Mouse (Mus musculus) fat pad, adult 2 months (tissue): ENCODE results near the gene Ube2z.
A peak's percentile ranks its signal among the peaks of the same experiment; 100 is the strongest.
"Not testable (repeated sequence)": the region's sequence is repeated elsewhere in the genome, so short reads cannot be mapped to it uniquely, and the experiment has no call there.

Experiments used
- DNase-seq: peaks from one replicate; pipeline ENCODE4 v3.0.0-alpha.2; 2011; ENCODE audit warnings: low read depth, low spot score; ENCODE audit errors: extremely low read depth

Ube2z gene

GRCm38 (mm10) chr11:96065215-96065911 is at the start of gene Ube2z:
Gene Ube2z (minus strand): TSS chr11:96065388.
- DNase-seq = no peak

GRCm38 (mm10) chr11:96114077-96114476 is 48.9 kb upstream of the Ube2z start:
- no peak for DNase-seq

- DNase-seq = no peak
Measured at GRCm38 (mm10) chr11:96111751-96112150, 46.6 kb upstream of the Ube2z start, which contains the start of gene Calcoco2. Gene Calcoco2 (minus strand): TSS chr11:96111964.

- DNase-seq = not testable (repeated sequence)
Measured at GRCm38 (mm10) chr11:96110950-96111349, 45.8 kb upstream of the Ube2z start.

- DNase-seq = no peak
Measured at GRCm38 (mm10) chr11:96108376-96108775, 43.2 kb upstream of the Ube2z start.

GRCm38 (mm10) chr11:96093361-96093760 is 28.2 kb upstream of the Ube2z start:
- no peak for DNase-seq

DNA sequence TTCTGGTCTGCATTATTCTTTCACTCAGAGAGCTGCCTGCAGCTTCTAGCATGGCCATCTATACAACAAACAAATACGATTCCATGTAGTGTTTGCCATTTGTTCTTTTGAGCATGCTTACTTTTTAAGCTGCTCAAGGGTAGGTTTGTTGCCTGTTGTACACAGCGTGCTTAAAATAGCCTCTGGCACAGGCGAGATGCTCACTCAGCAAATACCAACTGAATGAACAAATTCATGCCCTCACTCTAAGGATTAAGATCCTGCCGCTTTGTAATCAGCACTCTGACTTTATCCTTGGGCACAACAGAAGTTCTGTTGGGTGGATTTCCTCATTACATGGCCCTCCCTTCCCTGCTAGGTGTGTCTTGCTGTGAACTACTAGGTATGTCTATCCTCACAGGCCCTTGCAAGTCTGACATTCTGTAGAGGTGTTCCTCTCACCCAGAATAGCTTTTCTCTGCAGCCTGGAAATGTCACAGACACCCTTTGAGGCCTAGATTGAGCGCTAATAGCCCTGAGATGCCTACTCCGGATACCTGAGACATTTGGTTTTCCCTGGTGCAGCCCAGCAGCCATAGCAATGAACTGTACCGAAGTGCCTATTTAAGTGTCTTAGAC is 27.6 kb upstream of the Ube2z start:
- no peak for DNase-seq

DNA sequence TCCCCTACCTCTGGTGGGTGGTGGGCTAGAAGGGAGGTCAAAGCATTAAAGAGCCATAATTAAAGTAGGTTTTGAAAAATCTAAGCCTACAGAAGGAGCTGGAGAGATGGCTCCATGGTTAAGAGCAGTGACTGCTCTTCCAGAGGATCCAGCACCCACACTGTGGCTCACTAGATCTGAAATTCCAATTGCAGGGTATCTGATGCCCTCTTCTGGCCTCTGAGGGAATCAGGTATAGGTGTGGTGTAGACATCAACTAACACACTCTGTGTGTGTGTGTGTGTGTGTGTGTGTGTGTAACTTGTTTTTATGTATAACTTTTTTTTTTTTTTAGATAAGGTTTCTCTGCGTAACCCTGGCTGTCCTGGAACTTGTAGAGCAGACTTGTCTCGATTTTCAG is 25.9 kb upstream of the Ube2z start:
- DNase-seq = no peak

DNA sequence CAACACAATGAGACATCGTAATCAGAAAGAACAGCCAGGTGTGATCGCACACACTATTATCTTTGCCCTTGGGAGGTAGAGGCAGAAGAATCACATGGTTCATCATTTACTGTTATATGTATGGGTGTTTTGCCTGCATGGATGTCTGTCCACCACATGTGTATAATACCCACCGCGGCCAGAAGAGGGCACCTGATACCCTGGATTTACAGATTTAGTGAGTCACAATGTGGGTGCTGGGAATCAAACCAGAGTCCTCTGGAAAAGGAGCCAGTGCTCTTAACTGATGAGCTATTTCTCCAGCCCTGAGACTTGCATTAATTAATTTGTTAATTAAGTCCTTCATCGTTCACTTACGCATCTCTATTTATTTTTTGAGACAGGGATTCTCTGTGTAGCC is 22.8 kb upstream of the Ube2z start:
- DNase-seq = no peak

DNA sequence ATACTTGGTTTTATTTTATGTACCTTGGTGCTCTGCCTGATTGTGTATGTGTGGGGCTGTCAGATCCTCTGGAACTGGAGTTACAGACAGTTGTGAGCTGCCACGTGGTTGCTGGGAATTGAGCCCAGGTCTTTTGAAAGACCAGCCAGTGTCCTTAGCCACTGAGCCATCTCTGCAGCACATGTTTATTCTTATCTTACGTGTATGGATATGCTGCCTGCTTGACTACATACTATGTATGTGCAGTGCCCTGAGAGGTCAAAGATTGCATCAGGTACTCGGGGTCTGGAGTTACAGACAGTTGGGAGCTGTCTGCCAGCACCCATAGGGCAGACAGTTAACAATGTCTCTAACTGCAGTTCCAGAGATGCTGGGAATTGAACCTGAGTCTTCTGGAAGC is 17.5 kb upstream of the Ube2z start:
- no peak for DNase-seq

DNA sequence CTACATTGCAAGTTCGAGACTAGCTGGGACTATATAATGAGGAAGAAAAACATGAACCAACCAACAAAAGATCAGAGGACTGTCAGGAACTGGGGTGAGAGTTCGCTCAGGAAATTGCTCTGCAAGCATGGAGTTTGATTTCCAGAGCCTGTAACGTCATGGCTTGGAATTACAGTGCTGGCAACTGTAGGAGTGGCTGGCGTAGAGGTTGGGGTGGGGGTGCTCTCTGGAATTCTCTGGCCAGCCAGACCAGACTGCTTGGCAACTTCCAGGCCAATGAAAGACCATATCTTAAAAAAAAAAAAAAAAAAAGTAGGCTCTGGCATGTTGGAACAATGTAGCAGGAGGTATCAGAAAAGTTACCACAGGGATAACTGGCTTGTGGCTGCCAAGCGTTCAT is 15.5 kb upstream of the Ube2z start:
- DNase-seq = no peak

GRCm38 (mm10) chr11:96076221-96077105 is 11.3 kb upstream of the Ube2z start:
- DNase-seq = no peak

DNA sequence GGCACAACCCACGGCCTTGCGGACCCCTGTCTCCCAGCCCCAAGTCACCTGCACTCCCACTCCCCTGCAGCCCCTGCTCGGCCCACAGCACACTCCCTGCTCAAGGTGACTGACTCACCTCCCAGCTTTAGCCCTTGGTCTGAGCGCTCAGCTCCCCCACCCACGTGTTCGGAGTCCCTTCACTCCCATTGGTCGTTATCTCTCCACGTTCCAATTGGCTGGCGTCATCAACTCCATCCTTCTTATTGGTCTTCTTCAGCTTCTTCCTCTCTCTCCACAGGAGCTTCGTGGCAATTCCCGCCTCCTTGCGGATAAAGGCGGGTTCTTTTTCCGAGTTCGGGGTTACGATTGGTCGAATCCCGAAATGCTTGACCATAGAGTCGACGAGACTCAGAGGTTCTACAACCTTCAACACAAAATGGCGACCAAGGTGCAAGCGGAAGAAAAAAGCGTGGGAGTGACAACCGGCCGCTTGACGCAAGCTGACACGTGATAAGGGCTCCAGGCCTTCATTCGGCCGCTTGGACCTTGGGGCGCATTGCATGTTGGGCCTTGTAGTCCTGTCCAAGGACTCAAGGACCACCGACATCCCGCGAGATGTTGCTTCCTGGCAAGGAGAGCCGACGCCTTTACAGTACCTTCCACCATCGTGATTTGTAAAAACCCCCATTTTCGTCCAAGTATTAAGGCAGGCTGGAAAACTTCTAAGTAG is 10.5 kb upstream of the Ube2z start, which contains the start of gene Atp5g1:
Atp5g1 (minus strand) TSS at position 162 of the 712 bp plus-strand sequence.
- DNase-seq = peak; percentile 100

GRCm38 (mm10) chr11:96075177-96075508 is 10.0 kb upstream of the Ube2z start:
- DNase-seq = no peak

- no peak for DNase-seq
Measured at GRCm38 (mm10) chr11:96074351-96075176, 9.4 kb upstream of the Ube2z start.

- DNase-seq = no peak
Measured at GRCm38 (mm10) chr11:96073295-96073993, 8.3 kb upstream of the Ube2z start.

- DNase-seq = no peak
Measured at GRCm38 (mm10) chr11:96071013-96071412, 5.8 kb upstream of the Ube2z start.

GRCm38 (mm10) chr11:96070353-96070752 is 5.2 kb upstream of the Ube2z start:
- DNase-seq = peak; percentile 75

- DNase-seq = no peak
Measured at GRCm38 (mm10) chr11:96068231-96068630, 3.0 kb upstream of the Ube2z start.
